Mouse (Mus musculus) kidney, embryonic 14.5 days (tissue): ENCODE data around the gene Ank2. TPM values are rescaled to one million over a fixed set of nuclear protein-coding genes. Genes with fewer than 3 reads are reported as not detected.

ENCODE experiments used
- ATAC-seq: fragments of 200-750 bp; cut with Nextera tagmentation; 2 replicates; pipeline ENCODE4 v1.8.0; 2017; ENCODE audit warnings: moderate number of reproducible peaks, mild to moderate bottlenecking, moderate TSS enrichment, moderate library complexity; ENCODE audit not compliant: low FRiP score, low TSS enrichment
- H3K27ac ChIP-seq: fragments of 300-500 bp; sonication (generic); 2 replicates; pipeline ENCODE4 v1.5.1; 2014; ENCODE audit warnings: low read depth, mild to moderate bottlenecking, low read length, moderate library complexity, mixed read lengths
- H3K27me3 ChIP-seq: fragments of 300-500 bp; sonication (generic); 2 replicates; pipeline ENCODE4 v1.6.1; 2014; ENCODE audit warnings: mild to moderate bottlenecking, low read length; ENCODE audit not compliant: control insufficient read depth, insufficient read depth
- H3K36me3 ChIP-seq: fragments of 300-500 bp; sonication (generic); 2 replicates; pipeline ENCODE4 v1.6.1; 2014; ENCODE audit warnings: low read length, mixed read lengths; ENCODE audit not compliant: control insufficient read depth, insufficient read depth
- H3K4me1 ChIP-seq: fragments of 300-500 bp; sonication (generic); 2 replicates; pipeline ENCODE4 v1.6.1; 2014; ENCODE audit warnings: low read length, mixed read lengths; ENCODE audit not compliant: control insufficient read depth, insufficient read depth
- H3K4me2 ChIP-seq: fragments of 300-500 bp; sonication (generic); replicated peaks from 2 replicates; pipeline ENCODE4 v1.6.1; 2014; ENCODE audit warnings: low read depth, mild to moderate bottlenecking, low read length
- H3K4me3 ChIP-seq: fragments of 300-500 bp; sonication (generic); 2 replicates; pipeline ENCODE4 v1.5.1; 2014; ENCODE audit warnings: mild to moderate bottlenecking, low read length
- H3K9ac ChIP-seq: fragments of 300-500 bp; sonication (generic); 2 replicates; pipeline ENCODE4 v1.6.1; 2014; ENCODE audit warnings: low read depth, mild to moderate bottlenecking, low read length, moderate library complexity
- H3K9me3 ChIP-seq: fragments of 300-500 bp; sonication (generic); 2 replicates; pipeline ENCODE4 v1.6.1; 2016; ENCODE audit warnings: low read length; ENCODE audit not compliant: control insufficient read depth
- WGBS: fragments of 180-500 bp; shearing (Covaris S2); extraction: QIAGEN DNeasy Blood & Tissue Kit; methylation state at CpG from one replicate; pipeline ENCODE4 v1.1.7; 2014; 5-methylcytosine and 5-hydroxymethylcytosine counted together
- polyA plus RNA-seq: library from polyadenylated mRNA; unstranded; fragments of >200 nt; fragmentation: Nextera tagmentation; extraction: Ambion mirVana; gene quantifications from 2 replicates; pipeline ENCODE4 v1.2.1, GENCODE M21; 2014

The Ank2 gene
- polyA plus RNA-seq, 1 experiment from 2014 or later, result 11.5 TPM

- WGBS, result 67% methylated on average over 5 of the region's 5 CpGs
- no peaks in the 10 kb centered on the region for H3K36me3 ChIP-seq
- H3K27ac ChIP-seq, result no peak overlapping the region
- no peaks in the 10 kb centered on the region for H3K4me1 ChIP-seq
- no peak overlapping the region for H3K4me2 ChIP-seq
- H3K4me3 ChIP-seq, result no peak overlapping the region
- no peak for ATAC-seq
- no peaks in the 10 kb centered on the region for H3K27me3 ChIP-seq
- H3K9me3 ChIP-seq, result no peaks in the 10 kb centered on the region
- no peak overlapping the region for H3K9ac ChIP-seq
Measured at GRCm38 (mm10) chr3:127213534-127213933, 285.6 kb downstream of the Ank2 start.

GRCm38 (mm10) chr3:127211119-127211518, 288.0 kb downstream of the Ank2 start:
- H3K27ac ChIP-seq, result no peak overlapping the region
- H3K4me2 ChIP-seq, result no peak overlapping the region
- WGBS, result 79% methylated on average over 3 of the region's 3 CpGs
- H3K4me3 ChIP-seq, result no peak overlapping the region
- H3K27me3 ChIP-seq, result no peaks in the 10 kb centered on the region
- H3K36me3 ChIP-seq, result no peaks in the 10 kb centered on the region
- H3K9ac ChIP-seq, result no peak overlapping the region
- no peaks in the 10 kb centered on the region for H3K4me1 ChIP-seq
- no peak for ATAC-seq
- no peaks in the 10 kb centered on the region for H3K9me3 ChIP-seq

GRCm38 (mm10) chr3:127210552-127210951, 288.6 kb downstream of the Ank2 start:
- H3K4me1 ChIP-seq, result no peaks in the 10 kb centered on the region
- H3K4me3 ChIP-seq, result no peak overlapping the region
- H3K4me2 ChIP-seq, result no peak overlapping the region
- no peak overlapping the region for H3K9ac ChIP-seq
- no peak for ATAC-seq
- H3K9me3 ChIP-seq, result no peaks in the 10 kb centered on the region
- no peaks in the 10 kb centered on the region for H3K36me3 ChIP-seq
- 71% methylated on average over 4 of the region's 4 CpGs for WGBS
- H3K27ac ChIP-seq, result no peak overlapping the region
- no peaks in the 10 kb centered on the region for H3K27me3 ChIP-seq

GRCm38 (mm10) chr3:127208871-127209270, 290.3 kb downstream of the Ank2 start:
- H3K9me3 ChIP-seq, result no peaks in the 10 kb centered on the region
- H3K27me3 ChIP-seq, result no peaks in the 10 kb centered on the region
- no peaks in the 10 kb centered on the region for H3K36me3 ChIP-seq
- H3K9ac ChIP-seq, result no peak overlapping the region
- no peak for ATAC-seq
- H3K4me2 ChIP-seq, result no peak overlapping the region
- H3K27ac ChIP-seq, result no peak overlapping the region
- 89% methylated on average over 5 of the region's 5 CpGs for WGBS
- H3K4me1 ChIP-seq, result no peaks in the 10 kb centered on the region
- no peak overlapping the region for H3K4me3 ChIP-seq

GRCm38 (mm10) chr3:127205883-127206434, 293.2 kb downstream of the Ank2 start:
- no peak overlapping the region for H3K9ac ChIP-seq
- H3K27me3 ChIP-seq, result no peaks in the 10 kb centered on the region
- no peak overlapping the region for H3K27ac ChIP-seq
- H3K4me3 ChIP-seq, result no peak overlapping the region
- no peaks in the 10 kb centered on the region for H3K4me1 ChIP-seq
- H3K9me3 ChIP-seq, result no peaks in the 10 kb centered on the region
- H3K36me3 ChIP-seq, result no peaks in the 10 kb centered on the region
- ATAC-seq, result no peak
- 83% methylated on average over 5 of the region's 5 CpGs for WGBS
- no peak overlapping the region for H3K4me2 ChIP-seq

GRCm38 (mm10) chr3:127202484-127203115, 296.6 kb downstream of the Ank2 start:
- Histone ChIP-seq H3K36me3 (no peaks in the 10 kb centered on the region), H3K9me3 (no peaks in the 10 kb centered on the region), H3K27ac (no peak overlapping the region), H3K9ac (no peak overlapping the region), H3K4me3 (no peak overlapping the region), H3K27me3 (no peaks in the 10 kb centered on the region), H3K4me1 (no peaks in the 10 kb centered on the region), H3K4me2 (no peak overlapping the region)
- 48% methylated on average over 11 of the region's 11 CpGs for WGBS
- no peak for ATAC-seq

GRCm38 (mm10) chr3:127200789-127201188, 298.4 kb downstream of the Ank2 start:
- H3K36me3 ChIP-seq, result no peaks in the 10 kb centered on the region
- H3K9ac ChIP-seq, result no peak overlapping the region
- H3K4me1 ChIP-seq, result no peaks in the 10 kb centered on the region
- WGBS, result 85% methylated on average over 3 of the region's 3 CpGs
- H3K9me3 ChIP-seq, result no peaks in the 10 kb centered on the region
- H3K4me2 ChIP-seq, result no peak overlapping the region
- no peak for ATAC-seq
- H3K27me3 ChIP-seq, result no peaks in the 10 kb centered on the region
- no peak overlapping the region for H3K27ac ChIP-seq
- no peak overlapping the region for H3K4me3 ChIP-seq

- no peak for ATAC-seq
- H3K9me3 ChIP-seq, result no peaks in the 10 kb centered on the region
- no peak overlapping the region for H3K27ac ChIP-seq
- H3K36me3 ChIP-seq, result no peaks in the 10 kb centered on the region
- H3K4me1 ChIP-seq, result no peaks in the 10 kb centered on the region
- WGBS, result 70% methylated on average over 9 of the region's 9 CpGs
- H3K9ac ChIP-seq, result no peak overlapping the region
- H3K27me3 ChIP-seq, result no peaks in the 10 kb centered on the region
- no peak overlapping the region for H3K4me2 ChIP-seq
- H3K4me3 ChIP-seq, result no peak overlapping the region
Measured at GRCm38 (mm10) chr3:127199112-127199665, 300.0 kb downstream of the Ank2 start.

- H3K27me3 ChIP-seq, result no peaks in the 10 kb centered on the region
- H3K4me2 ChIP-seq, result no peak overlapping the region
- no peak for ATAC-seq
- H3K36me3 ChIP-seq, result no peaks in the 10 kb centered on the region
- H3K9me3 ChIP-seq, result no peaks in the 10 kb centered on the region
- H3K9ac ChIP-seq, result no peak overlapping the region
- no peak overlapping the region for H3K4me3 ChIP-seq
- H3K27ac ChIP-seq, result no peak overlapping the region
- no peaks in the 10 kb centered on the region for H3K4me1 ChIP-seq
- 91% methylated on average over 7 of the region's 7 CpGs for WGBS
Measured at GRCm38 (mm10) chr3:127198656-127199055, 300.5 kb downstream of the Ank2 start.
